Mouse (Mus musculus) cerebral cortex, adult 2 months (tissue): ENCODE data around the gene Aurka.

Source experiments
- WGBS: fragments of 180-500 bp; shearing (Covaris S2); methylation state at CpG from one replicate; pipeline ENCODE4 v1.1.7; 2018; 5-methylcytosine and 5-hydroxymethylcytosine counted together

Gene Aurka

DNA sequence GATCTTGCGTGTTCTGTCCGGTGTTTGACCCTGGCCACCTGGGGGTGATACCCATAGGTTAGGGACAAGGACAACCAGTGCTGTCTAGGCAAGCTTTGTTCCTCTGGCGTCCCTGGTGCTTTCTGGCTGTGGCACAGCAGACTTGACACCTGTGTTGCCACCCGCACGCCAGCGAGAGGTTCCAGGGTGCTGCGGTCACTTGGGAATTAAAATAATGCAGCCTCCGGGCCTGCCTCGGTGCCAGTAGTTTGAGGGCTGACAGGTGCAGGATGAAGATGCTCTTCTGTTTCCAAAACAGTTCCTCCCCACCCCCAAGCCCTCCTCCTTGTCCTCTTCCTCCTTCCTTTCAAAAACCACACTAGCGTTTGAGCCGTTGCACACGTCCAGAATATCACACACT lies 11.6 kb upstream of the Aurka start:
- 80% methylated on average over 12 of the region's 12 CpGs for WGBS

DNA sequence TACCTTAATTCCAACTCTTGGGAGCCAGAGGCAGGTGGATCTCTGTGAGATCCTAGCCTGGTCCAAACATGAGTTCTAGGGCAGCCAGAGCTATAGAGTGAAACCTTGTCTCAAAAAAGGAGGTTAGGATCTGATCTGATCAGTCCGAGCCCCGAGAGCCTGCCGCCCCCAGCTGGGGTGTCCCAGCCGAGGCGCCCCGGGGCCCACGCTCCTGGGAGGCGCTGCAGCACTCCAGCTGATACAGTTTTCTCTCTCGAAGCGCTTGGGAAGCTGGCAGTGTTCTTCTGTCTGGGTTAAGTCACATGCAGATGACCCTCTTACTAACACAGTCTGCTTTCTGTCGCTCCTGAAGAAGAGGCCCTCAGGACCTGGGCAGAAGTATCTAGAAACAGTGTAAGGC lies 11.0 kb upstream of the Aurka start:
- WGBS, result 90% methylated on average over 11 of the region's 11 CpGs

DNA sequence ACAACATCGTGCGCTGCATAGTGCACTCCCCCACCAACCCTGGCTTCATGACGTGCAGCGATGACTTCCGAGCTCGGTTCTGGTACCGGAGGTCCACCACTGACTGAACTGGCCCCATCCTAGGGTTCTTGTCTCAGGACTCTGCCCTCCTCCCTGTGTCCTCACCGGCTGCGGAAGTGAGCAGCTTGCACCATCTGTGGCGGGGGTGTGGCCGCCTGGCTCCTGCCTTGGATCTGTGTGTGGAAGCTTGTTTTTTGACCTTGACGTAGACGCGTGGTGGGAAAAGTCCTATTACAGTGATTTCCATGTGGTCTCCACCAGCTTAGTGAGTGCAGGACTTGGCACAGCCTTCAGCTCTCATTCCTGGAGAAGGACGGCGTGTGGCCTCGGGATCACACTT lies 10.2 kb upstream of the Aurka start:
- 88% methylated on average over 17 of the region's 17 CpGs for WGBS

DNA sequence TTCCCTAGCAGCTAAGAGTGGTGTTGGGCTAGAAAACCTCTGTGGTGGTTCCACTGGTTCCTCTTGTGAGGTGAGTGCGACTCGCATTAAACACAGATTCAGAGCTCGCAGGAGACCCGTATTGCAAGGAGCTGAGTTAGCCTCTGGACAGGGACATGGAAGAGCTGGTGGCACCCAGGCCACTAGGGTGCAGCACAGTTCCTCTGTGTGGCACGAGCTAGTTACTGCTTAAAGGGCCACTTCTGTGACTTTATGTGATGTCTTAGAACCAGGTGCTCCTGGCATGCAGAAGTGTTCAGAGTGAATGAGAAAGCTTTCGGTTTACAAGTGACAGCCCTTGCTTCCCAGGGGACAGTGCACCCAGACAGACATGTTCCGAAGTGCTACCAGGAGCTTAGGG lies 8.0 kb upstream of the Aurka start:
- WGBS, result 67% methylated on average over 7 of the region's 7 CpGs

DNA sequence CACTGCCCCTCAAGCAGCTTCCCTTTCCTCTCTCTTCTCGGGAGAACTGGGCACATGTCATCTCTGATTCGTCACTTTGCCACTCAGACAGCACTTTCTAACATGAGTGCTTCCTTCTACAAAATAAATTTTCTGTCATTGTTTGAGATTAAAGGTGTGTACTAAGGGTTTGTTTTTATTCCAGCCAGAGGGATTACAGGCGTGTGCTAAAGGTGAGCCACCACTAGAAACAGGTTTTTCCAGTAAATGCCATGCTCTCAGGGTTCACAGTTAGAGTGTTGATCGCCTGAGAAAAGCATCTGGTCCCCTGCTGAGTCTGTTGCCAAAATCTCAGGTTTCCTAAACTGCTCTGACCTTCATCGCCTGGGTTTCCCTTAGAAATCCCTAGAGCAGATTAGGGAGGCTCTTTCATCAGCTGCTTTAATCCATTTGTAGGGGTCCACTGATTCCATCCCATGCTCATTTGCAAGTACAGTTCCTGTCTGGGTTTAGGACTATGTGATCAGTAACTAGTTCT lies 6.7 kb upstream of the Aurka start:
- 64% methylated on average over 5 of the region's 5 CpGs for WGBS

DNA sequence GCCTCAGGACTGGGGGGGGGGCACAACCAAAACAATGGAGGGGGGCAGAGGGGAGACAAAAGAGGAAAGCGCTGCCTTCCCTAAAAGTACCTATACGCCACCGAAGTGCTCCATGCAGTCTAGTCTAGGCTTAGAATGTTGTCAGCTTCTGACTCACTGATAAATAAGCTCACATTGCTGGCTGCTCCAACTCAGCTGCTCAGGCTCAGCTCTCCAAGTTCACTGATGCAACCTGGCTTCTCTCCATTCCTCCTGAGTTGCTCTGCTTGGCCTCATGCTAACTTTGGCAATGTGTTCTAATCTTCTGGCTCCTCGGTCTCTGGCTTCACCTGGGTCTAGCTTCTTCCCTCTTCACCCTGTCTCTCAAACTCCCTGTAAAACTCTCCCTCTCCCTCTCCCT lies 6.2 kb upstream of the Aurka start:
- WGBS, result 78% methylated on average over 4 of the region's 4 CpGs

DNA sequence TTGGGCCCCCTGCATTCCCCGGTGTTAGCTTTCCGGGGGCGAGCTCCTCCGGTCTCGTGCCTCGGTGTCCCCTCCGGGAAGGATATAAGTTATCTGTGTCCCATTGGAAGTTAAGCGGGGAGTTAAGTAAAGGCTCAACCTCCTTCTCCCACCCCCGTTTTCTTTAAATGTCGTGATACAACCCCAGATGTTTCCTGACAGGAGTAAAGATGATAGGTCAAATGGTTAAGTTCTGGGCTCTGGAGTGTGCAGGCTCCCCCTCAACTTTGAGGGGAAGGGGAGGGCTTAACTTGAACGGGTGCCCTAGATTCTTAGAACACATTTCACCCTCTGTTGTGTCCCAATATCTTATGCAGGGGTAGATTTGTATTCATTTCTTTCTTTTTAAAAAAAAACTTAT lies 923 bp upstream of the Aurka start:
- WGBS, result under 1% methylated on average over 11 of the region's 11 CpGs

DNA sequence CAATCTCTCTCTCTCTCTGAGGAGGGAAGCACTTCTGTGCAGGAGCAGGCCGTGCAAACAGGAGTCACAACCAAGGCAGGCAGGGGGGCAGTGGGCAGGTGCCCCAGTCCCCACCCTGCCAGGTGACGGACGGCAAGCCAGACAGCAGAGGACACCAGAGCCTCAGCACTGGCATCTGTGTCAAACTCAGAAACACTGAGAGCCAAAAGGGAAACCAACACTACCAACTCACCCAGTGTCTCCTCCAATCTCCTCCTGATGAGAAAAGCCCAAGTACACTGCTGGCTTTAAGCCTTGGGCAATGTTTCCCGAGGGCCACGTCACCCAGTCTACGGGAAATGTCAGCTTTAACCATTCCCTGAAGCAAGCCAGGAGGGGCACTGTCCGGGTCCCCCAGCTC lies 7.2 kb downstream of the Aurka start:
- 91% methylated on average over 7 of the region's 7 CpGs for WGBS

DNA sequence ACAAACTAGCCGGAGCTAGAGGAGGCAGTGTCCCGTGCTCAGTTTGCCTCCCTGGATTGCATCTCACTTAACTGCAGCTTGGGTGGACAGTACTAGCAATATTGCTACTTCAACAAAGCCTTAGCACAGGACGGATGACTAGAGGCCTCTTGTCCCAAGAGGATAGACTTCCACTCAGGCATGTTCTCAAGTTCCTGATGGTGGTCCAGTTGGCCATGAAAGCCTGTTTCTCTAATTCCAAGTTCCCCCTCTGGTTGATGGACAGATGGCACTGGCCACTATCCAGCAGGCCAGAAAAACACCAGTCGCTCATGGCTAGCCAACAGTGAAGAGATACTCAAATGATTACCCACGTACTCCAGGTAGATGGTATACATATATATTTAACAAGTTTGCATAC lies 14.5 kb downstream of the Aurka start:
- WGBS, result 77% methylated on average over 5 of the region's 5 CpGs

DNA sequence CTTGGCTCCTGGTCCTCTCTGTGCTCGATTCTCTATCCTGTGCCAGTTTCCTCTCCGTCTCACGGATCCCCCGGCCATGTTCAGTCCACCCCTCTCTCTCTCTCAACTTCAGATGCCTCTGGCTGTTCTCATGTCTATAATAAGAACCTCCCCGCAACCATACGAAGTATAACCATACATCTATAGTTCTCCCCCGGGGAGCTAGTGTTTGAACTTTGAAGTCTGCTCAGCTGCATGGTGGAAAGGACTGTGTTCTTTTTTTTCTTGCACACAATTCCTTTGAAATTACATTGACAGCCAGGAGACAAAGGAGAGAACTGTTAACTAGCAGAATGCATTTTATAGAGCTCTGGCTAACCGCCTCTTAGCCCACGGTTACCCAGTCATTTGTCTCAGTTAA lies 15.6 kb downstream of the Aurka start:
- 43% methylated on average over 9 of the region's 9 CpGs for WGBS

DNA sequence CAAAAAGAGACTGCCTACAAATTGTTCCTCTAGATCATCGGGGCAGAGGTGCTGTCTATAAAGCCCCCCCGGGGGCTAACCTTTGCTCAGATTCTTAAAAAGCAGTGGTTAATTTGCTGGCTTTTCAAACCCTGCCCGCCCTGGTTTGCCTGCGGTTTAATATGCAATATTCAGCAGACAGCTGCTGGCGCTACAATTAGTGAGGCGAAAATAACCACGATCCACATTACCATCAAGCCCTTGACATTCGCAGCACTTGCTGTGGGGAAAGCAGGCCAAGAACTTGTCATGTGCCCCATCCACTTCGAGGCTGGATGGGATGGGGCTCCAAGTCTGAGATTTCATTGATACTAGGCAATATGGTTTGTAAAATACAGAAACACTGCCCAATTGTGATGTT lies 17.1 kb downstream of the Aurka start:
- WGBS, result 32% methylated on average over 9 of the region's 9 CpGs

DNA sequence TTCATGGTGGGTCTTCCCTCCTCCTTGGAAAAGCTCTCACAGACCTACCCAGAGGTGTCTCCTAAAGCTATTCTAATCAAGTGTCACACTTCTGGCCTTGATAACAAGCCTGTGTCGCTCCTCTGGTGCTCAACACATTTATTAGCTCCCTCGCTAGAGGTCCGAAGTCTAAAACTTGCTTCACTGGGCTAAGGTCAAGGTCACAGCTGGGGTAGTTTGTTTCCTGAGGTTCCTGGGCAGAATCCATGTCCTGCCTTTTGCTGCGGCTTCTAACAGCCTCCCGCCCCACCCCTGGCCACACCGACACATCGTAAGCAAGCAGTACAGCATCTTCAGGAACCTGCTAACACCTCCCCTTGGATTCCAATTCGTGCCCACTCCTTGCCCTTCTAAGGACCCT lies 19.6 kb downstream of the Aurka start:
- 92% methylated on average over 8 of the region's 8 CpGs for WGBS

DNA sequence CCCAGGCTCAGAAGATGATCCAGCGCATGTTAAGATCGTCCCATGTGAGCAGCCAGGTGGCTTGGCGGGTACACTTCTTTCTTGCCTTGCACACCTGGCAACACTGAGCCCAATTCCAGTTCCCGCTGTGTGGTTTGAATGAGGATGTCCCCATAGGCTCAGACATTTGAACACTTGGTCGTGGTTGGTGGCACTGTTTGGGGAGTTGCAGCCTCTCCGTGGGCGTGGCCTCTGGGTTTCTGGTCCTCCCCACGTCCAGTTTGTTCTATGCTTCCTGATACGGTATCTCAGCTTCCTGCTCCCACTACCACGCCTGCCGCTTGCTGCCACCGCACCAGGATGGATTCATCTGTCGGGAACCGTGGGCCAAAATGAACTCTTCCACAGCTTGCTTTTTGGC lies 20.6 kb downstream of the Aurka start:
- 85% methylated on average over 14 of the region's 14 CpGs for WGBS

DNA sequence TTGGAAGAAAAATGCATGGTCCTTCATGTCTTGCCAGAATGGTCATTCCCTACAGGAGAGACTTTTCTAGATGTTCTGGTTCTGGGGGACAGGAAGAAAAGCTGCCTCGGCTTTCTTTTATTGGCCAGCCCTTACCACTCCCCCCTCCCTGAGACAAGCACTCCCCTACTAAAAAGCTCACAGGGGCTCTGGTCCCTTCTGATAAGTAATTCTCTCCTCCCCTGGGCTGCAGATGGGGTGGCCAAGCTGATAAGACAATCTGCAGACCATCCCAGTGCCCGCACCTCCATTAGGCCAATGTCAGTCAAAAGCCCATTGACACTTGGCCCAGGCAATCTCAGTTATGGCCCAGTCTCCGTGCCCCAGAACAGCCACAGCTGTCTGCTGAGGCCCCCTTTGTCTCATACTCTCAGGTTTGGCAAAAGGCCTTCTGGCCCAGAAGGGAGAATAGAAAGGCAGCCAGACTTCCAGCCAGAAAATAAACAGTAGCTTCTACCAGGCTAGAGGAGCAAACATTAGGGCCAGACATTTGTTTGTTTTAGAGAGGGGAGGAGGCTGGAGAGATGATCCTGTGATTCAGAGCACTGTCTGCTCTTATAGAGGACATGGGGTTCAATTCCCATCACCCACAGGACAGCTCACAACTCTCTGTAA lies 21.9 kb downstream of the Aurka start:
- 57% methylated on average over 3 of the region's 3 CpGs for WGBS

DNA sequence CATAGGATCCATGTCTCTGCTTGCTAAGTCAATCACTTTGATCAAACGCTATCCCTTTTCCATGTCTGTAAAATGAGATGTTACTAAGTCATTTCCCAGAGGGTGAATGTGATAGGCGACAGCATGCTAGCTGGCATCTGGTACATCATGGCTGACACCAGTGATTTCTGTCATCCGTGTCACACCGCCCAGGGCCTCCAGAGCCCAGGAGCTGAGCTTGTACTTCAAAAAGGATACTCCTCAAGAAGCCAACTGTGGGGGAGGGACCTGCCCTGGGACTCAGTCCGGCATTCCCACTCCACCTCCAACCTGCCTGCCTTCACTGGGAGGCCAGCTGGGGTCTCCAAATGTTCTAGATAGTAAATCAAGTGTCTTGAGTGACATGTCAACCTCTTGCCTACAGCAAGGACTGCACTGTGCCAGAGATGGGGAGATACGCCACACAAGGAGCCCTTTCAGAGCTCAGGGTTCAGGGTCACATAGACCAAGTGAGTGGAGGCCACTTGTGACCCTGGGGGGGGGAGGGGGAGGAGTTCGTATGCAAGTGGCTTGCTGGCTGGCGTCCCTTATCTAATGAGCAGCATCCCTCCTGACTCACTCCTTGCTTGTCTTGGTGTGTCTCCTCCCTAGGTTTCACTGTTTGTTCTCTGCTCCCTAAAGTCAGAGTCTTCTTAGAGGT lies 23.3 kb downstream of the Aurka start:
- WGBS, result 80% methylated on average over 8 of the region's 8 CpGs

DNA sequence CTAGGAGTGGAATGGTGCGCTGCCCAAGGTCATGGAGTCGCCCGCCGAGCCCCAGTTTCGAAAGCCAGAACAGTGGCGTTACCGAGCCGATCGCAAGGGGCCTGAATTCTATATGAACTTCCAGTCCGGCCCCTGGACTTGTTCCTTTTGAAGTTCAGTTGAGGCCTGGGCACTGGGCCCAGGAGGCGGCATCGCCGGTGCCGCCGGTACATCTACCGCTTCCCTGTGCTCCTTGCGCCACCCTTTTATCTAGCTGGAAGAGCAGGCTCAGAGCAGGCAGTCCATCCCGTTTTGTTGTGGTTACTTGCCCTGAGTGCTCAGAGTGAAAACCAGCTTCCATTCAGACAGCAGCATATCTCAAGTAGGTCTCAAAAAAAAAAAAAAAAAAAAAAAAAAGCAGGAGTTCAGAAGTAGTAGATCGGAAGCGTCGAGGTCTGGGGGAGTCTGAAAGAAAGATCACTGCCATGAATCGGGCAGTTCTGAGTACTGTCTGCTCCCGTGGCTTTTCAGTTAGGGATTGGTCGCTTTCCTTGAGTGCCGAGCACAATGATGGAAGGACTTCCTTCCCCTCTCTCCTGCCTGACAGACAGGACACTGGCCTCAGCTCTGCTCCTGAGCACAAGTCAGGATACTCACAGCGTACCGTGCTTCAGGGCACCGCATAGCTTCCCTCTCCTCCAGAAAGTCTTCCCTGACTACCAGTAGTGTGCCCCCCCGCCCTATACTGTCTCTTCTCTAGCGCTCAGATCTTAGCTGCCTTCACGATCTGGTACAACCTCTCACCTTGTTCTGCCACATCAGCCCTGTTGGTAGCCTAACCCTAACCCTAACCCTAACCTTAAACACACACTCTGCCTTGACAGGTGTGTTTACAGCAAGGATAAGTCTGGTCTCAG lies 24.1 kb downstream of the Aurka start:
- WGBS, result 16% methylated on average over 31 of the region's 31 CpGs

DNA sequence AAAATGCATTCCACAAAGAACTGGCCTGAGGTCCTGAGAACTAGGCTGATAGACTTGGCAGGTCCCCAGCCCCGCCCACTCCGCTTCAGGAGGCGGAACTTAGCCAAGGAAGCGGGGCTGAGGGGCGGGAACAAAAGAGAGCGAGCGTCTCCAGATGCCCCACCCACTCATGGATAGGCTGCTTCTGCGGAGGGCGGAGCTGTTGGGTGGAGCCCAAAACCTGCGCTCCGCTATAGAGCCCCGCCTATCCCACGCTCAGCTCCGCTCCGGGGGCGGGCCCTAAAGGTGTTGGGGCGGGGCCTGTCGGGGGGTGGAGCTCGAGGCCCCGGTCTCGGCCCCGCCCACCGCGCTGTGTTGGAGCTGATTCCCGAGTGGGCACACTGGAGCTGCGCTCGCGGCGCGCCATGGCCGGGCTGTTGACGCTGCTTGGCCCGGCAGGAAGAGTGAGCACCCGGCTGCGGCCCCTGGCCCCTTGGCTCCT lies 25.0 kb downstream of the Aurka start, which contains the start of gene Fam210b:
Gene Fam210b, plus strand, starts transcription at position 308 of the 481 bp plus-strand sequence.
- WGBS, result 0% methylated on average over 33 of the region's 35 CpGs

DNA sequence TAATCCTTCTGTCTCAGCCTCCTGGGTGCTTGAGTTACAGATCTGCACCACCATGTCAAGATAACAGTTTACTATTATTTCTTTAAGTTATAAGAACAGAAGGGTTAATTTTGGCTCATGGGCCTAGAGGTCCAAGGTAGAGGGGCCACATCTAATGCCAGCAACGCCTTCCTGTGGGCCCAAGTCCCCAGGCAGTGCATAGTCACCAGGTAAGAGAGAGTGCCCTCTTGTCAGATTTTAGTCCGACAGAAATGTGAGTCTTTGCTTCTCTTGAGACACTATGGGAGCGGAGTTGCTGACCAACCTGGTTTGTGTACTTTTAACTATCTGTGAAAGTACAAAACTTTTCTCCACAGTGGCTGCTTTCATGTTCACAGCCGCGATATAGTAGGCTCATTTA lies 25.7 kb downstream of the Aurka start:
- WGBS, result 24% methylated on average over 5 of the region's 5 CpGs

DNA sequence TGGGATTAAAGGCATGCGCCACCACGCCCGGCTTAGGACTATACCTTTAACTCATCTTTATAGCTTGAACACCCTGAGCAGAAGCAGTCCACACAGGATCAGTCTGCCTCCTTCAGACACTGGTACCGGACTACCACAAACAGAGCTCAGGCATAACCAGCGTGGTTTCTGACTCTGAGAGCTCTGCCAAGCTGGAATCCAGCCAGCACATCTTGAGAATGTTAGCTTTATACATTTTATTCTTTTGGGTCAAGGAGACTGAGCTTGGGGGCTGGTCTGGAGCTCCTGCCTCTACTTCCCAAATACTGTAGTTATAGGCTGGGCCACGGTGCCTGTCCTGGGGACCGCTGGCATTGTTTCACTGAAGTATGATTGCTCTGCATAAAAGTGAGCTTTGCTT lies 26.6 kb downstream of the Aurka start:
- WGBS, result 86% methylated on average over 7 of the region's 7 CpGs

DNA sequence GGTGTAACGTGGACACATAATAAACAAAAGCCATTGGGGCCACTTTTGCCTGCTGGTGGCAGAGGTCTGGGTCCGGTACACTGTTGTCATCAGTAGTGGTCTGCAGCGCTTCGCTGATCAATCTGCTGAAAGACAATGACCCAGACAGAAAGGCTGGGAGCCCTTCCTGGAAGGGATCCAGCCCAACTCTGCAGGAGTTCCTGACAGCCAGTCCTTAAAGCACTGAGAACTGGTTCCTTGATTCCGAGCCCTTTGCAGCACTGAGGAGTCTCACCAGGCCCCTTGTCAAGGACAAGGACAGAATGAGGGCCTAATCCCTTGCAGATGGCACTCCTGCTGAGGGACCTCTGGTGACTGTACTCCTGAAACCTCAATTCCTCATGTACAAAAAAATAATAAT lies 28.7 kb downstream of the Aurka start:
- WGBS, result 73% methylated on average over 5 of the region's 5 CpGs

DNA sequence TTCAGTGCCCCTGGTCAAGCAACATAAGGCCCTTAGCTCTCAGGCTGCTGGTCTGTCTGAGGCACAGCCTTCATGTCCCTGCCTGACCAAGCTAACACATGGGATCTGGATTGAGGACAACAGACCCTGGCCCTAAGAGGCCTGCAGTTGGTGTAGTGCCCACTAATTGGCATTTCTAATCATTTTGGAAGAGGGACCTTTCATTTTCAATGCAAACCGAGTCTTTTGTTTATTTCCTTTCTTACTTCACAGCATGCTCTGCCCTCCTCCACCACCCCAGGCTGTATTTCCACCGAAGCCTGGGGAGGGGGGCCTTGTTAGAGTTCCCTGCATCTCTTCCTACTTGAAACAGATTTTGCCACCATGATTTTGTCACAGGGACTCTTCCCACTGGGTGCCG lies 29.4 kb downstream of the Aurka start:
- WGBS, result 43% methylated on average over 3 of the region's 3 CpGs

DNA sequence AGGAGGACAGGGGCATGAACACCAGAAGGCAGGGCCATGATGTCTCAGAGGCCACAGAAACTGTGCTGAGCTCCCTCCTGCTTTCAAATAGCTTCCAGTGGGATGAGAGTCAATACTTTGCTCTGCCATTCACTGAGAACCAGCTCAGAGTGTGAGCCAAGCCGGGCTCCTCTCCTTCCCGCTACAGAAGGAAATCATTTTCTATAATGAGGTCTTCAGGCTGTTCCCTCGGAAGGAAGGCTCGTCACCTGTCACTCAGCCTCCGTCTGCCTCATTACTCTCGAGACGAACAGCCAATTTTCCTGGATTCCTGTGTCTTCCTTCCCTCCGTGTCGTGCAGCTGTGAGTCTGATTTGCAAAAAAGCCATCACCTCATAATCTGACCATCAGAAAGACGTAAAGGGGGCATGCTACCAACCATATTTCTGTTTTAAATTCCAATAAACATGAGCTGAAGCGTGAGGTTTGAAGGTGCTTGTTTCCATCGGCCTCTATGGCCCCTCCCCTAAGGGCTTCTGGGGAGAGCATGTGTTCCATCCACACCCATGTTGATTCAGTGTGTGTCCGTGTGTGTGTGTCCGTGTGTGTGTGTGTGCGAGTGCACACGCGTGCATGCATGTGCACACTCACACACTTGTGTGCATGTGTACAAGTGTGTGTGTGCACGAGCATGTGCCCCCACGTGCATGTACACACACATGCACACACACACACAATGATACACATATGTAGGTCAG lies 32.0 kb downstream of the Aurka start:
- 56% methylated on average over 19 of the region's 19 CpGs for WGBS
